Mouse (Mus musculus) right cerebral cortex, adult 2 months (tissue): ENCODE results near the gene Aipl1.

Experiments used
- DNase-seq, 2 experiments: peaks; one replicate each; pipeline ENCODE4 v3.0.0; 2021 to 2022; ENCODE audit warnings: low spot score in 2 of 2

The Aipl1 gene

DNA sequence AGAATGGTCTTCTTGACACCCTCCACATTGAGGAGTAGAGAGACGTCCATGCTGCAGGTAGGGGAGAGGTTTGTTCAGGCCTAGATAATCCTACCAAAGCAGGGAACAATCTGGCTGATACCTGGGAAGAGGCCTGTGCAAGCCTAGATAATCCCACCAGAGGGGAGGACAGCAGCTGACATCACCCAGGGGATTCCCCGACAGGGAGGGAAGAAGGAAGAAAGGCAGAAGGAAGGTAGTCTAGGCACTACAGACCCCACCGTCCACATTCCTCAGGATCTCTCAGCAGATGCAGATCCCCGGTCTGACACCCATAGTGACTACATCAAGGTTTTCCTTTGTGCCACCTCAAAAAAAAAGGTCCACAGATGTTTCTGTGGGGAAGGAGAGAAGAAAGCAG, at the start of gene Aipl1:
Gene Aipl1, minus strand, starts transcription at position 101 of the 400 bp plus-strand sequence.
- no peak for DNase-seq

DNA sequence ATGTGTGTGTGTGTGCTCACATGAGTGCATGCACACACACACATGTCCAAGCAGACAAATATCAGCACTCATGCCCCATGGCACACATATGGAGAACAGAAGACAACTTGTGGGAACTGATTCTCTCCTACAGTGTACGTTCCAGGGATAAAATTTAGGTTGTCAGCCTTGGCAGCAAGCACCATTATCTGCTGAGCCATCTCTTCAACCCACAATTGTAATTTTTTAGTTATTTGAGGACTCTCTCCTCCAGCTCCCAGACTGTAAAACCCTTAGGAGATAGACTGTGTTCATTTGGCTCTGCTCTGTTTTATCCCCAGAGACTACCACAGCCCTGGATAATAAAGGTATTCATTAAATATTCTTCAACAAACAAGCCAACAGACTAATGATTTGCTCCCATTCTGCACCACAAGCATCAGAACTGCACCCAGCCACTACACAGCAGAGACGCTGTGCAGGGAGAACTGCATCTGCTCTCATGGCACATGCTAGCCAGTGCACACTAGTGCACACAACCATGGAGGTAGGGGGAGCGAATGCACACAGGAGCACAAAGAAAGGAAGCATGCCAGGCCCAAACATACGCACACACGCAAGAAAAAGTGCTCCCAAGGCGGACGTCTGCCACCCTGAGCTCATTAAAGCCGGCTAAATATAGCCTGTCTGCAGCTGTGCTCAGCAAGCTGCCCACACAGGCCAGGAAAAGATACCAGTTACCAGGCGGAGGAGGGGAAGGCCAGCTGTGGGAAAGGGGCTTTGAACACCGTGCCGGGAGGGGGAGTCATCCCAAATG, 49.1 kb upstream of the Aipl1 start:
- DNase-seq, result peak; percentile 69 to 74

DNA sequence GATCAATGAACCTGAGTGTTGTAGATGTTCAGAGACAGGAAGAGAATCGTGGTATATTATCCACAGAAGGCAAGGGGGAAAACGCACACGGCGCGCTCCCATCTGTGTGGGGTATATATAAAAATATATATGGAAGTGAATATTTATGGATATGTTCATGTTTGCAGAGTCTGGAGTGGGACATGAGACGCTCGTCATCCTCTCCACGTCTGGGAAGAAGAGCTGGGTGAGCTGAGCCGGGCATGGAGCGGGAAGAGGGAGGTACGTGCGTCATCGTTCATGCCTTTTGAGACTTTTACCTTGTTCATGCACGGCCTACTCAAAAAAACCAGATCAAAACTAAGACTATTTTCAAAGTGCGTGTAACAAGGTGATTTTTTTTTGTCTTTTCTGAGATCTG, 47.0 kb upstream of the Aipl1 start:
- DNase-seq, result peak; percentile 40 to 46

DNA sequence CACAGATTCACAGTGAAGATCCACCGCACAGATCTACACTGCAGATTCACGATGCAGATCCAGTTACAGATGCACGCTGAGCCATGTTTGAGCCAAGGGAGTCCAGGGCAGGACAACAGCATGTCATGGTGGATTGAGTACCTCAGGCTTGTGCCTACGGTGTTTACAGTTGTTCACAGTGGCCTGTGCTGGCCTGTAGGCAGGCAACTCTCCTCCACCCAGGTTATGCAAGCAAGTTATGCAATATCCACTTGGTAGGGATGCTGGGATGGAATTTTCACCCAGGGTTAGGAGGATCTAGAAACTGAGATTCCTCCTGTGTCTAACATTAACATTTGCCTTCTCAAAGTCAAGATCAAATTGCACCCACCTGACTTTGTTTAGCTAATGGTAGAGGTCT, 45.3 kb upstream of the Aipl1 start:
- no peak for DNase-seq

DNA sequence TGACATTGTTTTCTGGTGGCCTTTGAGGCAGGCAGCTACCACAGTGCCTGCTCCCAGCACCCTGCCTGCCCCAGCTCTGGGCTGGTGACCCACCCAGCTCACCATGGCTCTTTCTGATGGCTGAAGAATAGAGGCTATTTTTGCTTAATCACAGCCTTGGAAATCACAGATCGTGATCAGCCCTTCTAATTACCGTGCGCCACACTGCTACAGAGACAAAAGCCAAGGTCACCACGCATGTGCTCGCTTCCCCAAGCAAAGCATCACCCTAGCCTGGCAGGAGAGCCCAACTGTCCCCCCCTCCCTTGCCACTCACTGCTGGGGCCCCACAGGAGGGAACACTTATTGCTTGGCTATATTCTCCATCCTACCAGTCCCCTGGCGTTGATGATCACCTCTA, 43.2 kb upstream of the Aipl1 start:
- no peak for DNase-seq

DNA sequence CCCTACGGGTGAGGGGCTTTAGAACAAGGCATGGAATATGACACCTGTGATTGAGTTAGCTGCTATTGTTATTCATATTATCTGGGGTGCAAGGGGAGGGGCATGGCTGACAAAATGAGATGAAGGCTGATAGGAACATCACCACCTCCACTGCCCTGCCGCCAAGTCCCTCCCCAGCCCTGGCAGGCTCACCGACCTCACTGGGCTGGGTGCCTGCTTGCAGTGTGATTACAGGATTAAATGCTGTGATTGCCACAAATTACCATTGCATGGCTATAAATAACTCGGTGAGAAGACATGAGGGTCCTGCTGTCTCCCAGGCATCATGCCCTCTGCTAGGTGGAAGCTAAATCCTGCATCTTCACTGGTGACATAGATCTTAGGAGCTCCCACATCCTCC, 41.3 kb upstream of the Aipl1 start:
- no peak for DNase-seq

DNA sequence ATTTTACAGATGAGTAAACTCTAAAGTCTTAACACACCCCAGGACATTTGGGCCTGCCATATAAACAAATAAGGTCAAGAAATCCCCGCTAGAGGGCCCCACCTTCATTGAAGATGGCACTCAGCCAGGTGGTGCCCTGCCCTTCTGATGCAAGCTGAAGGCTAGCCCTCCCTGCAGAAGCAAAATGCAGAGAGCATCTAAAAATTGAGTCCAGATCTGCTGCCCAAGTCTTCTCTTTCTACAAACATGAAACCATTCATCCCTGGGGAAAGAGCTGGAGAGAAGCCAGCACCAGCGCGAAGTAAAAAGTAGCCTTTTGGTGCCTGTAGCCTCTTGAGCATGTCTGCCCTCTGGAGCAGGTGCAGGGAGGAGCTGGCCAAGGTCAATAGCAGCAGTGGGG, 40.7 kb upstream of the Aipl1 start:
- DNase-seq, result no peak

DNA sequence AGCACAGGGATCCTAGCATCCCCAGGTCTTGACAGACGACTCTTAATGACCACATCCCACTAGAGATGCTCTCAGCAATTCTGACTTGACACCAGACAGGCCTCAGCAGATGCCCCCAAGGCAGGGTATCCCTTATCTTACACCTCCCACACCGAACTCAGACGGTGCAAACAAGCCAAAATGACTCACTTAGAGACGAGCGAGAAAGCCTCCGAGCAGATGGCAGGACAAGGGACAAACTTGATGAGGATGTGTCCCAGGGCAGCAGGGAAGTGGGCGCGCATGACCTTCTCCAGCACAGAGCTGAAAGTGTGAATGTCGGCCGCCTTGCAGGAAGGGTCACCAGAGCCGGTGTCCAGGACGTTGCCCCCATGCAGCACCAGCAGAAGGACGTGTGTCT, 36.9 kb upstream of the Aipl1 start:
- DNase-seq, result no peak

DNA sequence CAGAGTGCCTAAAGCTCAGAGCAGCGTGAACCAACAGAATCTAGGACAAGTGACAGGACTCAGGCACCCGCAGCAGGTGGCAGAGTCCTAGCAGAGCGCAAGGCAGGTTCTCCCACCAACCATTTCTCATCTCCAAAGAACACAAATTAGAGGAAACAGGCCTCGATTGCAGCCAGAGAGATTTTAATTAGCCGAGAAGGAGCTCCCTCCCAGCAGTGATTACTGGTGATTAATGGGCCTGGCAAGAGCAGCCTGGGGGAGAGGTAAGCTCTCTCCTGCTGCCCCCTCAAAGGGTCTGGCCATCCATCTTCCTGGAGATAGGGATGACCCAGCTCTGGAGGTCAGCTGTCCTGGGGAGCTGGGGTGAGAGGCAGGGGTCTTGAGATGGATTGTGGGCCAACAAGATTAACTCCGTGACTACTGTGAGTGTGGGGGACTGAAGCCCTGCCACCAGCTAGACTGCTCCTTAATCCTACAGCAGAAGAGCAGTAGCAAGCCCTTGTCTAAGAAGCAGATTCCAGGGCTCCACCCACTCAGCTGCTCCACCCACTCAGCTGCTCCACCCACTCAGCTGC, 35.1 kb upstream of the Aipl1 start:
- no peak for DNase-seq

DNA sequence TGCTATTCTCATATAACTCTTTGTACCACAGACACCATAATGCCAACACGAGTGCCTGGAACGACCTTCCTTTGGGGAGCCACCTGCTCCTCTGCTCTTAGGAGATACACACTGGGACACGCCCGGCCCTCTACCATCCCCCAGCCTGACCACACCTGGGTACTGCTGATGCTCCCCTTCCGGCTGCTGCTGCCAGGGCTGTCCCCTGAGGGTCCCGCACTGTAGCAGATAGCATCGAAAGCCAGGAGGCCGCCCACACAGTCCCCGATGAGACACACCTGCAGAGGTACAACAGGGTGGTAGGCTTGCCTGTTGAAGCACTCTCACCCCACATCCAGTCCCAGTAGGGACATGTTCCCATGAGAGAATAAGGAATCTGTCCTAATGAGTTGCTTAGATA, 33.4 kb upstream of the Aipl1 start:
- DNase-seq, result no peak

DNA sequence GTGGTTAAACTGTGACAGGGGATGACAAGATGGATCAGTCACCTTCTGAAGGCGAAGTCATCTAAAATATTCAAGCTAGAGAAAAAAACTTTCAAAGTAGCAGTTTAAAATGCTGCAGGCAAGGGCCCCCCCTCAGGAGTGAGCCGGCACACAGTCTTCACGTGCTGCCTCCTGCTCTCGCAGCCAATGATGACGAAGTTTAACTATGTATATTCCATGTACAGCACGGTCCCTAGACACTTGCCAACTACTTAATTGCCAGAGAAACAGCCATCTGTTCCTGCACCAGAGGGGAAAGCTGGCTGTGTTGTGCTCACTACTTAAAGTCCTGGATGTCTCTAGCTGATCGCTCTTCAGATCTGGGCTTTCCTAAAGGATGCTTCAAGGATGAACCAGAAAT, 30.7 kb upstream of the Aipl1 start:
- DNase-seq, result peak in 1 of 2 experiments; percentile 44

DNA sequence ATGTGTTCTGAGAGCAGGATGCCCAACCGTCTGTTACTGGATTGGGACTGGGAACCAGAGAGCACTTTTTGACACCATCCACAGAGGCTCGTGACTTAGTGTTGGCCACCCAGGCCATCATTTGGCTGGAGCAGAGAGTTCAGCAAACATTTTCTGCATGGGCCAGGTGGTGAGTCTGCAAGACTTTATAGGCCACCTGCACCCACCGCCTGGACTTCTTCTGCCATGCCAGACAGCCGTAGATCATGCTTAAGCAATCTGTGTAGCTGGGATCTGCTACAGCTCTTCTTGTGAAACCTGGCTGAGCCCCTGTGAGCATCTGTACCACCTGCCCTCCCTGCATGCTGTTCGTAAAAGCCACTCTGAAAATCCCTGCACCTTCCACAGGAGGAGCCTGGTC, 30.0 kb upstream of the Aipl1 start:
- no peak for DNase-seq

DNA sequence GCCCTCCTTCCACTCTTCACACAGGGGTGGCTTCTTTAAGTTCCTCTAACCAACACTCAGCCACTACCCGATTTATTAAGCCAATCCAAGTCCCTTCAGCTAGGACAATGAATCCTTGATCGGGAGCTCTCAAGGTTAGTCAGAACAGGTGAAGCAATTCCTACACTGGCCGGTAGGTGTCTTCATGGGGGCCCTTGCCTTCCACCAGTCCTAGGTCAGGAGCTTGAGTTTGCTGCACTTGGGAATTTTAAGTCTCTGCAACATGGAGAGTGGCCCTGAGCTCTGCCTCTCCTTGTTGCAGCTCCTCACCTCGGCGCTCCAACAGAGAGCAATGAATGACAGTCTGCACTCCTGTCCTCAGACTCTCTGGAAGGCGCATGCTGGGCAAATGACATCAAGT, 29.0 kb upstream of the Aipl1 start:
- DNase-seq, result no peak

DNA sequence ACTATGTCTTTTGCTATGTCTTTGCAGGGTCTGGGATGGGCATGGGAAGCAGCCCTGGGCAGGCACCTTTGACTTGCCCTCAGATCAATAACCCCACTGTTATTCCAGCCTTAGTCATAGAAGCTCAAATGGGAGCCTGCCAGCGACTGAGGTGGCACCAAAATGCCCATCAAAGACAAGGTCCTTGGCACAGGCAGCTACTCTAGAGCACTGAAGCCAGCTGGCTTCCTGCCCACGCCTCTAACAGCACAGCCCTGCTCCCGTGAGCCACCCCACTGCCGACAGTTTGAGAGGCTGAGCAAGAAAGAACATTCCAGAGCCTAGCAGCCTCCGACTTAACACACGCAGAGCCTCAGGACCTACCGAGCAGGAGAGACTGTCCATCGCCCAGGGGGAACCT, 27.8 kb upstream of the Aipl1 start:
- no peak for DNase-seq

DNA sequence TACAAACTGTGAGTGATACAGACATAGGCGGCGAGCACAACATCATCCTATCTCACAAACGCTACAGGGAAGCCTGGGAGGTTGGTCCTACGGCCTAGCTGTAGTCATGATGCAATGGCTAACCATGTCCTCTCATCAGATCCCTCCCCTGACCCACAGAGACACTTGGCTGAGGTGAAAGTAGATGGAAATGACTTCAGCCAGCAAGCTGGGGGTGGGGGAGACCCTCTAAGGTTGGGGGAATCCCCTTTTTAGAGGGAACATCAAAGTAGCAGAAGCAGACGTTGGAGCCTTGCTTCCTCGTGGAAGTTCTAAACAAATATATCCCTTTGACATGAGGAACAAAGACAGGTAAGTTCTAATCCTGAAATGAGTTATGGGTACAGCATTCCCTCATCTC, 27.1 kb upstream of the Aipl1 start:
- DNase-seq, result no peak

DNA sequence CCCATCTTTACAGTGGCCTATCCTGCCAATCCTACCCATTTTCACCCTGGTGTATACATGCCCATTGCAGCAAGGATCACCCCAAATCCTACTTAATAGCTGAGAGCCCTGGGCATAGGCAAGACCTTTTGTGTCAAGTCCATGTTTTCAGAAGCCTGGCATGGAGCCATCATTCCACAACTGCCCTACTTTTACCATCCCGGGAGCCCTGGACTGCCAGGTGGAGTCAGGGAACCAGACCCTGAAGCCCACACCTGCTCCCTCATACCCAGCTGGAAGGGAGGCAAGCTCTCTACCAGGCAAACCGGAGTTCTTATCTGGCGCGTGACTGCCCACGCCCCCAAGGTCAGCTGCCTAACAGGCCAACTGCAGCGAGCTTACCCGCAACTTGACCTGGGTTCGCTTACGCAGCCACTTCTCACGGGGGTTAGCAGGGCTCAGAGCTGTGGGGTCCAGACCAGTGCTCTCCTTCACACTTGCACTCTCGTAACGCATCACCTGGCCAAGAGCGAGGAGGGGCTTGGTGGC, 23.8 kb upstream of the Aipl1 start:
- DNase-seq, result no peak

DNA sequence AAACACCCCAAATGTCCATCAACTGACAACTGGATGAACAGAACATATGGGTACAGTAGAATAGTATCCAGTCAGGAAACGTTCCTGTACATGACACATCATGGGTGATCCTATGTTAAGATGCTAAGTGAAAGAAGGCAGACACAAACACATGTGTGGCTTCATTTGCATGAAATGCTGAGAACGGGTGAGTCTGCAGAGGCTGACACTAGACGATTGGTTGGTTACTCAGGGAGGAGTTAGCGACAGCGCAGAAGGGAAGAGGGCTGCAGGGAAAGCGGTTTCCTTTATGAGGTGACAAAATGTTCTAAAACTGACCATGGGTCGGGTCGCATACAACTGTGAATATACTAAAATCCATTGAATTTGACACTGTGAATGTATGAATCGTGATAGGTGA, 23.1 kb upstream of the Aipl1 start:
- DNase-seq, result no peak

DNA sequence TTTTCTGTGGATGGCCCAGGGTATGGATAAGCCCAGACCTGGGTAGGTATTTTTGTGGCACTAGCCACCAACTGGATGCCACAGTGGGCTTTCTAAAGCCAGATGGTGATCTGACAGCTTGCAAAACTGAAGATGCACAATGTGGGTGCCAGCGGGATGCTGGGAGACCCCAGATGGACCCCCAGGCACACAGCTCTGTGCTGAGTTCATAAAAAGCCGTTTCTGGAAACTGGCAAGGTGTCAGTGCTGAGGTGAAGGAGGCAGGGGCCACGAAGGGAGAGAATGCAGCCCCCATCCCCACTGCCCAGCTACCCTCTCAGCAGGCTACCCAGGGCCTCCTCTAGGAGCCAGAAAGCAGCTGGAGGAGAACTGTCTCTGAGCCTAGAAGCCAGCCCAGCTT, 19.9 kb upstream of the Aipl1 start:
- no peak for DNase-seq

DNA sequence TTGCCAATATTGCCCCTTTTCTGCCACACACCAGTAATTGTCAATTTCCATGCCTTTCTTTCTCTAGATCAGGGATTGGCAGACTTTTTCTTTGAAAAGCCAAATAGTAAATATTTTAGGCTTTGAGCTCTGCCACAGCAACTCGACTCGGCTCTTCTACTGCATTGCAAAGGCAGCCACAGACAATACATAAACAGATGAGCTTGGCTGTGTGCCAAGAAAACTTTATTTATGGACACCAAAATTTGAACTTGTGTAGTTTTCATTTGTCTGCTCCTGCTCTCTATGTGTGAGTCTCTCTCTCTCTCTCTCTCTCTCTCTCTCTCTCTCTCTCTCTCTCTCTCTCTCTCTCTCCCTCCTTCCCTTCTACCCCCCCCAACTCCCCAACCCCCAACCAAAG, 17.9 kb upstream of the Aipl1 start:
- no peak for DNase-seq

DNA sequence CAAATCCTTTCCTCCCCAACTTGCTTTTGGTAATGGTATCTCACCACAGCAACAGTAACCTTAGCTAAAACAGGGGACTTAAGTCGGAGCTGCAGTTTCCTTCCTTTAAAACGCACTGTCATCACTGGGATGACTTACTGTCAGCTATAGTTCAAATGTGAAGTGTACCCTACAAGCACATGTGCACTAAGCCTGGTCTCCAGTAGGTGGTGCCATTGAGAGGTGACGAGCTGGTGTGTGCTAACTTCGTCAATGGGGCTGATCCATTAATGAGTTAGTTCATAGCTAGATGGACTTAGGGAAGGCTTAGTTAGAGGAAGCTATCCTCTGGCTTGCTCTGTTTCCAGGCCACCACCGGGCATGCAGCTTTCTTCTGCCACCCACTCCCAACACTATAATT, 15.3 kb upstream of the Aipl1 start:
- peak; percentile 82 to 83 for DNase-seq

DNA sequence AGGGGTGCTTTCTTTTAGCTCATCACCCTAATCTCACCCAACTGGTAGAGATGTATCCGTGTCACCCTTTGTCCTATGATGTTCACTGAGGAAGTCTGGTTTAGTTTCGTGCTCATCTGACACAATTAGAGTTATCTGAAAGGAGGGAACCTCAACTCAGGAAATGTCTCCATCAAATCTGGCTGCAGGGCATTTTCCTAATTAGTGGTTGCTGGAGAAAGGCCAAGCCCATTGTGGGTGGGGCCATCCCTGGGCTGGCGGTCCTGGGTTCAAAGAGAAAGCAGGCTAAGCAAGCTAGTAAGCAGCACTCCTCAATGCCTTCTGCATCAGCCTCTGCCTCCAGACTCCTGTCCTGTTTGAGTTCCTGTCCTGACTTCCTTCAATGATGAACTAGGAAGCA, 14.9 kb upstream of the Aipl1 start:
- DNase-seq, result no peak

DNA sequence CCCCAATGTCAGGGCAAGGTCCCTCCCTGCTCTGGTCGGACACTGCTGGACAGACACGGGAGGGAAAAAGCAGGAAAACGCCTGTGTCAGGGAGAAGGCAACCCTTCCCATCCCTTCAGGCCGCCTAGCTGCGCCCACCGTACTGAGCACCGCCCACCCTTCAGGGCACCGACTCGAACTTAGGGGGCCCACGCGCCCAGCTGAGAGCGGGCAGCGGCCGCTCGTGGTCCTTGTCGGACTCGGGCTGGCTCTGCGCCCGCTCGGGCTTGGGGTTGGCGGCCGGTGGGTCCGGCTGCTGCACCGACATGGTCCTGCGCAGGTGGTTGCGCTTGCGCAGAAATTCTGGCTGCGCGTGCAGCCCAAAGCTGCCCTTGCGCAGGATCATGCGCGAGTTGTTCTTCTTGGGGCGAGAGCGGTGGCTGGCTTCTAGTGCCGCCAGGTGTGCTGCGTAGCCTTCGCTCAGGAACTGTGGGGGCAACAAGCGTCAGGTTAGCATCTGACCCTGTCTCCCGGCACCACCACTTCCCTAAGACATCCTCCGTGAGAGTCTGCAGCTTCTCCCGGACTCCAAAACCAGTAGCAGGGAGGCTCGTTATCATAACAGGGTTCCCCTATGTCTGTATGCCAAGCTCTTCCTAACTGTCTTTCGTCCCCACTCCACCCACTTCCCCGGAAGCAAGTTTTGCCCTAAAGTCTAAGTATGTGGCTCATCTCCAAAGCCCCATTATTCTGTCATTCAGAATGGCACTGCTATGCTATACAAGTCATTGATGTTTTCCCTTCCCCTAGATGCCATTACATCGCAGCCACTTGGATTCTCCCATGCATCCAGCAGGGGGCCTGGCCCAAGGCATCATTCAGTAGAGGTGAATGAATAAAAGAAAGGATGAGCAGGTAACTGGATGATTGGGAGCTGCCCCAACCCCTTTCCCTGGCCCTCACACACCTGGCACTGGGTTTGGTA, 13.9 kb upstream of the Aipl1 start:
- DNase-seq, result peak; percentile 64 to 68
